Mouse (Mus musculus): ENCODE measurements around the gene Traf3ip3. TPM values are rescaled to one million over a fixed set of nuclear protein-coding genes. Genes with fewer than 3 reads are reported as not detected.

Gene Traf3ip3
- polyA plus RNA-seq, 1 experiment from 2014 or later: 4.5 TPM

- no peak for ATAC-seq (ENCODE audit: insufficient number of reproducible peaks, insufficient read depth, low FRiP score, low TSS enrichment, low read depth)
- H3K9me3 ChIP-seq: no peaks in the 10 kb centered on the region
- no peak overlapping the region for H3K27ac ChIP-seq
- peaks cover 25% of the 10 kb centered on the region for H3K4me1 ChIP-seq (replicated peaks)
- 69% methylated on average over 8 of the region's 8 CpGs for WGBS
- H3K27me3 ChIP-seq: peaks cover 37% of the 10 kb centered on the region
- H3K36me3 ChIP-seq: no peaks in the 10 kb centered on the region
- H3K4me3 ChIP-seq (replicated peaks): no peak overlapping the region
- H3K9ac ChIP-seq (replicated peaks): no peak overlapping the region
- H3K4me2 ChIP-seq: no peak overlapping the region
Measured at GRCm38 (mm10) chr1:193157111-193157492, 44.4 kb downstream of the Traf3ip3 start.

- H3K9ac ChIP-seq (replicated peaks): no peak overlapping the region
- H3K27ac ChIP-seq: no peak overlapping the region
- H3K9me3 ChIP-seq: no peaks in the 10 kb centered on the region
- 83% methylated on average over 15 of the region's 15 CpGs for WGBS
- peaks cover 43% of the 10 kb centered on the region for H3K27me3 ChIP-seq
- no peak for ATAC-seq (ENCODE audit: insufficient number of reproducible peaks, insufficient read depth, low FRiP score, low TSS enrichment, low read depth)
- H3K36me3 ChIP-seq: no peaks in the 10 kb centered on the region
- no peak overlapping the region for H3K4me2 ChIP-seq
- H3K4me3 ChIP-seq (replicated peaks): no peak overlapping the region
- peaks cover 25% of the 10 kb centered on the region for H3K4me1 ChIP-seq (replicated peaks)
Measured at GRCm38 (mm10) chr1:193156316-193157110, 45.0 kb downstream of the Traf3ip3 start.

- H3K4me2 ChIP-seq: peak overlapping the region; percentile 67
- H3K27me3 ChIP-seq: peaks cover 53% of the 10 kb centered on the region
- H3K27ac ChIP-seq: no peak overlapping the region
- H3K4me3 ChIP-seq (replicated peaks): peak overlapping the region; percentile 40
- no peaks in the 10 kb centered on the region for H3K36me3 ChIP-seq
- 22% methylated on average over 16 of the region's 16 CpGs for WGBS
- H3K9ac ChIP-seq (replicated peaks): peak overlapping the region; percentile 49; the same call in 1 of the 2 replicates
- peaks cover 15% of the 10 kb centered on the region for H3K4me1 ChIP-seq (replicated peaks)
- no peak for ATAC-seq (ENCODE audit: insufficient number of reproducible peaks, insufficient read depth, low FRiP score, low TSS enrichment, low read depth)
- H3K9me3 ChIP-seq: no peaks in the 10 kb centered on the region
Measured at GRCm38 (mm10) chr1:193153561-193153960, 47.9 kb downstream of the Traf3ip3 start.

GRCm38 (mm10) chr1:193152872-193153271 lies 48.6 kb downstream of the Traf3ip3 start, which contains the start of gene Irf6:
Irf6 (plus strand) TSS chr1:193153111.
- ATAC-seq (ENCODE audit: insufficient number of reproducible peaks, insufficient read depth, low FRiP score, low TSS enrichment, low read depth): peak; percentile 96
- peaks cover 15% of the 10 kb centered on the region for H3K4me1 ChIP-seq (replicated peaks)
- no peaks in the 10 kb centered on the region for H3K9me3 ChIP-seq
- H3K27me3 ChIP-seq: peaks cover 53% of the 10 kb centered on the region
- WGBS: under 1% methylated on average over 30 of the region's 30 CpGs
- no peaks in the 10 kb centered on the region for H3K36me3 ChIP-seq
- H3K4me2 ChIP-seq: peak within 1 kb of the TSS; percentile 67
- H3K27ac ChIP-seq: no peak within 1 kb of the TSS
- peak within 1 kb of the TSS; percentile 49 for H3K9ac ChIP-seq (replicated peaks)
- H3K4me3 ChIP-seq (replicated peaks): peak within 1 kb of the TSS; percentile 40

GRCm38 (mm10) chr1:193151134-193151533 lies 50.4 kb downstream of the Traf3ip3 start:
- peaks cover 8% of the 10 kb centered on the region for H3K4me1 ChIP-seq (replicated peaks)
- peaks cover 53% of the 10 kb centered on the region for H3K27me3 ChIP-seq
- no peak overlapping the region for H3K4me2 ChIP-seq
- no peak for ATAC-seq (ENCODE audit: insufficient number of reproducible peaks, insufficient read depth, low FRiP score, low TSS enrichment, low read depth)
- no peaks in the 10 kb centered on the region for H3K9me3 ChIP-seq
- no peak overlapping the region for H3K4me3 ChIP-seq (replicated peaks)
- WGBS: 54% methylated on average over 7 of the region's 7 CpGs
- H3K27ac ChIP-seq: no peak overlapping the region
- H3K36me3 ChIP-seq: no peaks in the 10 kb centered on the region
- H3K9ac ChIP-seq (replicated peaks): no peak overlapping the region

- Histone ChIP-seq H3K4me2 (no peak overlapping the region), H3K27me3 (peaks cover 38% of the 10 kb centered on the region), H3K9ac (replicated peaks) (no peak overlapping the region), H3K36me3 (no peaks in the 10 kb centered on the region), H3K9me3 (no peaks in the 10 kb centered on the region), H3K4me3 (replicated peaks) (no peak overlapping the region), H3K4me1 (replicated peaks) (peaks cover 8% of the 10 kb centered on the region), H3K27ac (no peak overlapping the region)
- ATAC-seq (ENCODE audit: insufficient number of reproducible peaks, insufficient read depth, low FRiP score, low TSS enrichment, low read depth): no peak
- WGBS: 73% methylated on average over 3 of the region's 3 CpGs
Measured at GRCm38 (mm10) chr1:193149231-193149630, 52.3 kb downstream of the Traf3ip3 start.

GRCm38 (mm10) chr1:193146416-193146815 lies 55.1 kb downstream of the Traf3ip3 start:
- no peak overlapping the region for H3K27ac ChIP-seq
- ATAC-seq (ENCODE audit: insufficient number of reproducible peaks, insufficient read depth, low FRiP score, low TSS enrichment, low read depth): no peak
- H3K9ac ChIP-seq (replicated peaks): no peak overlapping the region
- 79% methylated on average over 1 of the region's 1 CpGs for WGBS
- no peak overlapping the region for H3K4me2 ChIP-seq
- no peaks in the 10 kb centered on the region for H3K9me3 ChIP-seq
- H3K27me3 ChIP-seq: peaks cover 9% of the 10 kb centered on the region
- no peak overlapping the region for H3K4me3 ChIP-seq (replicated peaks)
- H3K4me1 ChIP-seq (replicated peaks): no peaks in the 10 kb centered on the region
- H3K36me3 ChIP-seq: no peaks in the 10 kb centered on the region

- WGBS: 81% methylated on average over 4 of the region's 4 CpGs
- no peak overlapping the region for H3K4me2 ChIP-seq
- ATAC-seq (ENCODE audit: insufficient number of reproducible peaks, insufficient read depth, low FRiP score, low TSS enrichment, low read depth): no peak
- no peak overlapping the region for H3K27ac ChIP-seq
- H3K27me3 ChIP-seq: no peaks in the 10 kb centered on the region; the same call in 1 of the 2 replicates
- no peaks in the 10 kb centered on the region for H3K9me3 ChIP-seq
- no peak overlapping the region for H3K4me3 ChIP-seq (replicated peaks)
- no peak overlapping the region for H3K9ac ChIP-seq (replicated peaks)
- peaks cover 7% of the 10 kb centered on the region; the same call in 1 of the 2 replicates for H3K4me1 ChIP-seq (replicated peaks)
- H3K36me3 ChIP-seq: no peaks in the 10 kb centered on the region
Measured at GRCm38 (mm10) chr1:193145101-193145500, 56.4 kb downstream of the Traf3ip3 start.

- Histone ChIP-seq H3K4me1 (replicated peaks) (peaks cover 10% of the 10 kb centered on the region; the same call in 1 of the 2 replicates), H3K36me3 (no peaks in the 10 kb centered on the region), H3K4me3 (replicated peaks) (no peak overlapping the region), H3K9ac (replicated peaks) (no peak overlapping the region), H3K27me3 (no peaks in the 10 kb centered on the region; the same call in 1 of the 2 replicates), H3K27ac (no peak overlapping the region), H3K4me2 (no peak overlapping the region), H3K9me3 (no peaks in the 10 kb centered on the region)
- WGBS: 86% methylated on average over 6 of the region's 6 CpGs
- no peak for ATAC-seq (ENCODE audit: insufficient number of reproducible peaks, insufficient read depth, low FRiP score, low TSS enrichment, low read depth)
Measured at GRCm38 (mm10) chr1:193144516-193144915, 57.0 kb downstream of the Traf3ip3 start.

- Histone ChIP-seq H3K4me2 (no peak overlapping the region), H3K27me3 (no peaks in the 10 kb centered on the region; the same call in 1 of the 2 replicates), H3K36me3 (no peaks in the 10 kb centered on the region), H3K4me3 (replicated peaks) (no peak overlapping the region), H3K9me3 (no peaks in the 10 kb centered on the region), H3K4me1 (replicated peaks) (peaks cover 15% of the 10 kb centered on the region), H3K27ac (no peak overlapping the region), H3K9ac (replicated peaks) (no peak overlapping the region)
- 82% methylated on average over 8 of the region's 8 CpGs for WGBS
- no peak for ATAC-seq (ENCODE audit: insufficient number of reproducible peaks, insufficient read depth, low FRiP score, low TSS enrichment, low read depth)
Measured at GRCm38 (mm10) chr1:193142517-193143062, 58.9 kb downstream of the Traf3ip3 start.

- Histone ChIP-seq H3K4me2 (no peak overlapping the region), H3K36me3 (no peaks in the 10 kb centered on the region), H3K27ac (peak overlapping the region; percentile 46), H3K4me3 (replicated peaks) (no peak overlapping the region), H3K27me3 (no peaks in the 10 kb centered on the region; the same call in 1 of the 2 replicates), H3K9me3 (no peaks in the 10 kb centered on the region), H3K4me1 (replicated peaks) (peaks cover 15% of the 10 kb centered on the region), H3K9ac (replicated peaks) (no peak overlapping the region)
- WGBS: 55% methylated on average over 7 of the region's 7 CpGs
- ATAC-seq (ENCODE audit: insufficient number of reproducible peaks, insufficient read depth, low FRiP score, low TSS enrichment, low read depth): no peak
Measured at GRCm38 (mm10) chr1:193141118-193141517, 60.4 kb downstream of the Traf3ip3 start.

All from limb, embryonic 12.5 days (tissue).